Mouse (Mus musculus) layer of hippocampus, adult 18-20 months (tissue): ENCODE data around the gene Ddah1. TPM values are rescaled to one million over a fixed set of nuclear protein-coding genes. Genes with fewer than 3 reads are reported as not detected.

Experiments used
- DNase-seq, 2 experiments: peaks; one replicate each; pipeline ENCODE4 v3.0.0; 2022; ENCODE audit warnings: low spot score in 2 of 2
- total RNA-seq, 2 experiments: library from RNA; stranded (reverse); gene quantifications; 2 replicates each; pipeline ENCODE4 v1.2.3; 2021

Ddah1 gene
- total RNA-seq, 2 experiments from 2014 or later: 51.9 to 53.8 TPM

GRCm38 (mm10) chr3:145806502-145806901 lies 48.0 kb downstream of the Ddah1 start:
- peak in 1 of 2 experiments; percentile 20 for DNase-seq

GRCm38 (mm10) chr3:145816807-145817206 lies 58.3 kb downstream of the Ddah1 start:
- DNase-seq: no peak

DNA sequence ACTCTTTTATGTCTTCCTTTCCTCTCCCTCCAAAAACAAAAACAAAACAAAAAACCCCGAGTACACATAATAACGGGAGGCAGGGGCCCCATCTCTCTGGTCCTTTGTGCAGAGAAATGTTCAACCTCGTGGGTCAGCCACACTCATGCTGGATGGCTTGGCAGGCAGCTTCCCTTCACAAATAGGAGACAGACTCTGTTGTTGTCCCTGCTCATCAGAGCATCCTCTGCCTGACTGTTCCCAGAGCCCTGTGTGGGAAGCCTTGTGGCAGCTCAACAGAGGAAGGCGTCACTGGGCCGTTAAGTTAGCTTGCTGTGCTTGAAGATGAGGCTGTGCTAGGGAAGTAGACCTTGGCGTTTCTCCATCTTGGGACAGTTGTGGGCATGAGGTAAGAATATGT lies 58.8 kb downstream of the Ddah1 start:
- peak in 1 of 2 experiments; percentile 5 for DNase-seq

DNA sequence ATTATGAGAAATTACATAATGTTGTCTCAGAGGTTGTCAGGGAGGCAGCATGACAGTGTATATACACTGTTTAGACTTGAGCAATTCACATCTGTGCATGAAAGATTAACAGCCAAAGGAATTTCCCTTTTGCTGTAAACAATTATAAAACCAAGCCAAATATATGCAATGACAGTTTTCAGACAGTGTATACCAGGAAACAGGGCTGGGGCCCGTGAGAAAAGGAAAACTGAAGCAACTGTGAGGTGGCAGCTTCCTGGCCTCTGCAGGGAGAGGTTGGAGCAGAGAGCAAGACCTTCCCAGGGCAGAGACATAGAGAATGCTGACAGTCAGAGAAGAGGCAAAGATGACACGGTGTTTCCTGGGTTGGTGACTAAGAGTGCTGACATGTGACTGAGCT lies 62.0 kb downstream of the Ddah1 start:
- no peak for DNase-seq

DNA sequence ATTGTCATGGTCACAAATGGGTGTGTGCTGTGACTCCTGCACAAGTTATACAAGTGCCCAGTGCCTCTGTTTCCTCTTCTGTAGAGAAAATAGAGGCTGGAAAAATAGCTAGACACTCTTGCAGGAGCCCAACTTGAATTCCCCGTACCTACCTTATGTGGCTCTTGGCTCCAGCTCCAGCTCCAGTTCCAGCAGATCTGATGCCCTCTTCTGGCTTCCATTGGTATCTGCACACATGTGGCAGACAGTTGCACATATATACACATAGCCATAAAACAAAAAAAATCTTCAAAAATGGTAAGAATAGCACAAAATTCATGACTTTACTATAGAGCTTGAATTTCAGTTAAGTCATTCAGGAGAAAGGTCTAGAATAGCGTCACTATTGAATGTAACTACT lies 62.5 kb downstream of the Ddah1 start:
- no peak for DNase-seq

GRCm38 (mm10) chr3:145822201-145822600 lies 63.7 kb downstream of the Ddah1 start:
- no peak for DNase-seq

- DNase-seq: no peak
Measured at GRCm38 (mm10) chr3:145823661-145824060, 65.2 kb downstream of the Ddah1 start.

- DNase-seq: no peak
Measured at GRCm38 (mm10) chr3:145825416-145826055, 67.1 kb downstream of the Ddah1 start.

DNA sequence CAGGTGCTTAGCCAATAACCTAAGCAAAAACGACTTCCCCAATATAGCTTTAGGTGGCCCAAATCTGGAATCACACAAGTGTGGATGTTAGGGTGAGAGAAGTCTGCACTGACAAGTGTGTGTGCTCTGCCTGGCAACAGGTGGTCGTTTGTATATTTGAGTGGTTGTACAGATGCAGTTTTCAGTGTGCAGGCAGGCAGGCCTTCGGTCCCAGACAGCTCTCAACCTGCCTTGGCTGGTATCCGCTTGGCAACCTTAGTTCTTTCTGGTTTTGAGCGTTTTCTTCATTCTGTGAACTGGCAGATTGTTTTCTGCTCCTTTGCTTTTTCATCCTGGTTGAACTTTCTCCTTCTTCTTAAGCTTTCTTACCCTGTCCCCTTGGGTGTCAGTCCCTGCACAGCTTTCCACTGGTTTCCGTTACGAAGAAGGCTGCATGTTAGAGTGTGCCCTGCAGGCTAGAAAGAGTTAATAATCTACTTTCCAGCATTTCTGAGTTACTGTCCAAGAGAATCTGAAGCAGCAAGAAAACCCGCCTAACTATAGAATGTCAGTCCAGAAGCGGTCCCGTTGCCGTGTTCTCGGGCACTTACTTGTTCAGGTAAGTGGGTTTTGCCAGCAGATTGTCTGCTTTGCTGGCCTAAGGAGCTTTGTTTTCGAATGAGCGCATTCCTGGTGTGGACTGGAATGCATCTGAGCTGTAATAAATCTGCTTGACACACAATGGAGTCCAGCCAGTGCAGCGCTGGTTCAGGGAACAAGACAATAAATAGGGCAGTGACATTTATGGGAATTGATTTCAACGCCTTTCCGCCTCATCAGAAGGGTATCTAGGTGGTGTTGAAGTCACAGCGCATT lies 68.9 kb downstream of the Ddah1 start:
- no peak for DNase-seq

- no peak for DNase-seq
Measured at GRCm38 (mm10) chr3:145828906-145829305, 70.4 kb downstream of the Ddah1 start.

GRCm38 (mm10) chr3:145833948-145834538 lies 75.6 kb downstream of the Ddah1 start:
- DNase-seq: peak; percentile 47 to 78

DNA sequence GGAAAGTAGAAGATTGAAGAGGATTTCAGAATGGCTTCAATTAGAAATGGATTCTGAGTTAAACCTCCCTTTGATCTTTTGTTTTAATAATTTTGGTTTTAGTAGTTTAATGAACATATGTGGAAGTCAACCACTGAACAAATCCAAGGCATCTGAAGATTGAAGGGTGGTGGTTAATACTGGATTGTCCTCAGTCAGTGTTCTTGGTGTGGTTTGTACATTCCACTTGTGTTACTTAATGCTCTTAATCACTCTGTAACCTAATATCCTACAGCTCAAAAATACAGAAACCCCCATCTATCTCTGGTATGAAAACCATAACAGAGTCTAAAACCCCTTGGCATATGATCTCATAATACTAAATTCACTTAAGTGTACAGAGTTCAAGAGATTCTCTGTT lies 79.8 kb downstream of the Ddah1 start:
- DNase-seq: no peak

DNA sequence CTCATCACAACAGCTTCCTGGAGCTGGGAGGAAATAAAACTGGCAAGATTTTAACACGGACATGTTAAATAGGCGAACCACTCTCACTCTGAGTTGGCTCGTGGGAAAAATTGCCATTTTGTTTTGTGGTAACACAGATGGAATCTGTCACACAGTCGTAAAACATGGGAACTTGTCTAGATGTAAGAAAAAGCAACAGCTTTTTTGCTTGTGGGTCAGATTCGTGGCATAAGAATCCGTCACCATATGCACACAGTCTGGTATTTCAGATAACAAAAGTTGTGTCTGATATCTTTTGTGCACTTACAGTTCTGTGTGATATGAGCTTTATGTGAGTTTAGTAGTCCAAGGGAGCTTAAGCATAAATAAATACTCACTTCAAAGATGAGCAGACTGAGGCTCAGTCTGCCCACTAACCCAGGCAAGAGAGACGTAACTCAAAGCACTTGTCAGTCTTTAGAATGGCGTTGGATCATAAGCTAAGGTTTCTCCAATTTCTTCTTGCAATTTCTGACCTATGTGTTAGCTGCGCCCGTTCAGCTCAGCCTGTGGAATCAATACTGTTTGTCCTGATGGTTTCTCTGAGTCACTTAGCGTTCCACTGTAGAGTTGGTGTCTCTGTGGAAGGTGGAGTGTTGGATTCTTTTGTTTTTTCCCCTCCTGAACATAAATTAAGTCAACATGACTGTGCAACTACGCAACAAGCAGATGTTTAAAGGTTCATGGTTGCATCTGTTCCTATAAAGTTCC lies 83.7 kb downstream of the Ddah1 start:
- no peak for DNase-seq

GRCm38 (mm10) chr3:145843836-145844235 lies 85.4 kb downstream of the Ddah1 start:
- DNase-seq: no peak

DNA sequence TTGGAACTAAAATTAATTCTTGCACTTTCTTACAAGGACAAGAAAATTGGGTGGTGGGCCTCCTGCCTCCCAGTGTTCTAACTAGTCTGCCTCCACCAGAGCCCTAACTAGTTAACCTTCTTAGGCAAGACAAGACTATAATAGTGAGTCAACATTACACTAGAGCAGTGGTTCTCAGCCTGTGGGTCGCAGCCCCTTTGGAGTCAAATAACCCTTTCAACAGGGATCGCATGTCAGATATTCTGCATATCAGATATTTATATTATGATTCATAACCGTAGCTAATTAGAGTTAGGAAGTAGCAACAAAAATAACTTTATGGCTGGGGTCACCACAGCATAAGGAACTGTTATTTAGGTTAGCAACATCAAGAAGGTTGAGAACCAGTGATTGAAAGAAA lies 86.4 kb downstream of the Ddah1 start:
- DNase-seq: no peak

GRCm38 (mm10) chr3:145846255-145846654 lies 87.8 kb downstream of the Ddah1 start:
- DNase-seq: no peak

DNA sequence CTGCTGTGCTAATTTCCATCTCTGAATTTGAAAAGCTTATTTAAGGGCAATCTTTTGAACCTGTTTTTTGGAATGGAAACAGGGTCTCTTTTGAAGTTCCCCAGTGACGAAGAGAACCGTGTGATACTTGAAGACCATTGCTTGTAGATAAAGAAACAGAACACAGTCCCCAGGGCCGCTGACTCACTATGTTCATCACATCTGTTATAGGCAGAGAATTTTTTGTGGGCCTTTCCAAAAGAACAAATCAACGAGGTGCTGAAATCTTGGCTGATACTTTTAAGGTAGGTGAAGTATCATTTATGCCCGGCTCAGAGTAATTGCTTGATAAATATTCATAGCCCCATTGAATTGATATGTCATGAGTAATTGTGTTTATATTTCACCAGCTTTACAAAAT lies 93.6 kb downstream of the Ddah1 start:
- DNase-seq: no peak

DNA sequence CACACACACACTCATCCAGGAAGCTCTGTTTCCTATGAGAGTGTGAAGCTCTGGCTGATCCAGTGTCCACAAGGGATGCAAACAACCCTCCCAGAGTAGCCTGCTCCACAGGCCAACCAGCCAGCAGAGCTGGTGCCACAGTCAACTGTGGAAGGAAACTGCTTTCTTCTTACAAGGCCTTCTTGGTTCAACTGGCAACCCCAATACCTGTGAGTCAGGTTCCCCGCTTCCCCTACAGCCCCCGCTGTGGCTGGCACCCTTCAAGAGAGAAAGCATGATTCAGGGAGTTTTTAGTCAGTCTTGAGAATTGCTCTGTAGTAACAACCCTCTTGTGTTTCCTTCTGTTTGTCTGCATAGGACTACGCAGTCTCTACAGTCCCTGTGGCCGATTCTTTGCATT lies 94.3 kb downstream of the Ddah1 start:
- no peak for DNase-seq

- DNase-seq: no peak
Measured at GRCm38 (mm10) chr3:145853713-145854112, 95.2 kb downstream of the Ddah1 start.

GRCm38 (mm10) chr3:145854427-145854826 lies 96.0 kb downstream of the Ddah1 start:
- DNase-seq: no peak

DNA sequence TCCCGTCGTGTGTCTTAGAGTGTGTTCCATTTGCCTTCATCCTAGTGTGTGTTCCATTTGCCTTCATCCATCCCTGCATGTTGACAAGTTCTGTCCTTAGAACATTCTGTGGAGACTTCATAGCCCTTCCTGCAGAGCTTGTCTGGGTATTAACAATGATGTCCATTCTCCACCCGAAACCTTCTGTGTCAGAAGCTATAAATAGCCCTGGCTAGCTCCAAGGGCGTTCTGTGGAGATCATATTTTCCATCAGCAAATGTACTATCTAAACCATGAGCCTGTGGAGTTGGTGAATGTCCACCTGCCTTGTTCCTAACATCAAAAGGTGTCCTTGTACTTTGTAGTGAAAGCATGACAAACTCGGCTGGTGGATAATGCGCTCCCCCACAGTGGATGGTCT lies 96.8 kb downstream of the Ddah1 start:
- DNase-seq: no peak

DNA sequence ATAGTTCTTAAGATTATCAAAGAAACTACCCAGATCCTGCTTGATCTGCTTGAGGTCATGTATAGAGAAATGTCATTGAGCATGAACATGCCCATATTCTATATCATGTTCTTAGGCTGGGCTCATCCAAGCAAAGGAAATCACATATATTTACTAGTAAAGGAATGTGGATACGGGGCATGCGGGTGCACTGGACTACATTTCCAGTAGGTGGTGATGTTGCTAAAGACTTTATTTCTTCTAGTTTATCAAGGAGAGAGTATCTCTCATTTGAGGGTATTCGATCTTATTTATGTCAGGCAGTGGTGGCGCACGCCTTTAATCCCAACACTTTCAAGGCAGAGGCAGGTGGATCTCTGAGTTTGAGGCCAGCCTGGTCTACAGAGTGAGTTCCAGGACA lies 99.9 kb downstream of the Ddah1 start:
- no peak for DNase-seq
